Mouse (Mus musculus) thymus, adult 2 months (tissue): ENCODE measurements at regions not wholly inside any gene's neighbourhood (a gene's known extent, or its start where the extent isn't known, plus 50 kb on each side); places are given as distances from the start of the nearest gene placed in this dataset.

Experiments used
- CTCF ChIP-seq: fragments of 200-500 bp; IDR thresholded peaks from 2 replicates; pipeline ENCODE4 v1.5.1; 2012; ENCODE audit warnings: mild to moderate bottlenecking, control low read depth, low read length, moderate library complexity, borderline replicate concordance; ENCODE audit not compliant: control insufficient read depth, poor library complexity, insufficient read depth; ENCODE audit errors: extremely low read depth
- POLR2A ChIP-seq: fragments of 200-500 bp; IDR thresholded peaks from 2 replicates; pipeline ENCODE4 v1.6.1; 2012; ENCODE audit warnings: mild to moderate bottlenecking, low read length, control low read depth, moderate library complexity; ENCODE audit not compliant: control insufficient read depth, poor library complexity, insufficient read depth; ENCODE audit errors: extremely low read depth

GRCm38 (mm10) chr13:52140221-52140620 lies 293.7 kb downstream of the Gadd45g start:
- TF ChIP-seq CTCF (no peak), POLR2A (no peak)
